Mouse (Mus musculus): ENCODE measurements around the gene Gm49510. TPM values are rescaled to one million over a fixed set of nuclear protein-coding genes. Genes with fewer than 3 reads are reported as not detected.

The Gm49510 gene
- total and polyA plus RNA-seq, 3 experiments, result 0.17 to 0.27 TPM; not detected in 1

DNA sequence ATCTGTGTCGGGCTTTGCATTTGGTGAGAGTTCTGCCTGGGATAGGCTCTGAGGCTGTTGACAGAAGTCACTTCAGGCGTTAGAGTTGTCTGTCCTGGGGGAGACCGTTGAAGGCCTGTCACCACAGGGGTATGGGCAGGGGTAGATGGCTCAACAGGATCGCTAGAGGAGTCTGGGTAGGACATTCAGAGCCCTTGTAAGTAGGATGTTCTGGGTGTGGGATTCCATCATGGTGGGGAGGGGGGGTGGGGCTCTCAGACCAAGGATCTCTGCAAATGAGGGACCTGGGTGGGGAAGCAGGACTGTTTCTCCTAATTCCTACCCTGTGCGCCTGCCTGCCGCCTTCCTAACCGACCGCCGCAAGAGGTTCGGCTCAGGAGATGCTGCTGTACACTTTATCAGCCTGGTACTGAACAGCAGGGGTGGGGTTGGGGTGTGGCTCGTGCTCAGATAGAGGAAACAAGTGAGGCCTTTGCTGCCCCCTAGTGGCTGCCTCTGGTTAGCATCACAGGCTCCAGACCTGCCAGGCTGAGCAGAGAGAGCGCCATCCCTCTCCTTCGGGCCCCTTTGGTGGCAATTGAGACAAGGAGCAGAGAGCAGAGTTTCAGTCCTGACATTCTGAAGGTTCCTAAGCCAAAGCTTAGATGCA, 47.8 kb upstream of the Gm49510 start (continued):
- TF ChIP-seq RCOR1 (IDR thresholded peaks at IDR 0.05; ENCODE audit: low read depth, low read length) (0 out of 2 replicates have a peak, but pooled peaks have one; percentile 46), KAT2A (conservative IDR thresholded peaks at IDR 0.05; ENCODE audit: low read depth, low read length) (no peak), USF1 (IDR thresholded peaks at IDR 0.05; ENCODE audit: low read depth, low read length) (no peak)

DNA sequence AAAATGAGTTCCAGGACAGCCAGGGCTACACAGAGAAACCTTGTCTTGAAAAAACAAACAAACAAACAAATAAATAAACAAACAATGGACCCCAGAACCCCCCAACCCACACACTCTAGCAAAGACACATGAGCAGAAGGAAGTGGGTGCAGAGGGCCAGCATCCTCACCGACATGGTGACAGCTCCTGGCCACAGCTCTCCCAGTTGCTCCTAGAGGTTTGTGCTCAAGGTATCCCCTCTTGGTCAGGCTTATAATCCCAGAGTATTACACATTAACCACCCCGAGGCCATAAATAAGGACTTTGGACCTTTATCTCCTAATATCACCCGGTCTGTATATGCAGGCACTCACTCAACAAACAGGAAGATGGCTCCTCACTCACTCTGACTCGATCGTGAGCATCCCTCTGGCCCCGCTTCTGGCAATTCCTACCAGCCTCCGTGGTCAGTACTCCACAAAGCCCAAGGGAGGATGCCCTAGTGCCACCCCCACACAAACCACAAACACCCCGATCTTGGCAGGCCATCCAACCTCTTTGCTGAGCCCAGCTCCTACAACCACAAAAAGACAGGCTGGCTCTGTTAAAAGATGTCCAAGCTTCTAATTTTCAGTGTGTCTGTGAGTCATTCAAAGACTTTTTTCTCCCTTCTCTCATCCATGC, 44.0 kb upstream of the Gm49510 start, which contains the start of gene Lgals2:
TSS of gene Lgals2 (minus strand) at position 227 of the 663 bp plus-strand sequence.
- Histone ChIP-seq H3K9ac (ENCODE audit: control insufficient read depth, low read depth, low read length, poor library complexity, severe bottlenecking) (no peak within 1 kb of the TSS), H3K4me3 (ENCODE audit: control insufficient read depth in 1 of 2, insufficient read depth in 1 of 2, low read depth in 2 of 2, low read length in 2 of 2) (no peak within 1 kb of the TSS), H3K4me1 (ENCODE audit: control insufficient read depth in 1 of 2, insufficient read depth in 2 of 2, low read length in 2 of 2) (peaks cover 5 to 11% of the 10 kb centered on the region in 2 experiments), H3K27ac (ENCODE audit: control insufficient read depth, low read depth, low read length) (no peak within 1 kb of the TSS), H3K36me3 (ENCODE audit: control insufficient read depth in 1 of 2, insufficient read depth in 2 of 2, low read length in 2 of 2) (peaks cover 0 to 5% of the 10 kb centered on the region in 2 experiments; a peak in 2 of 4 replicates), H3K79me2 (ENCODE audit: control insufficient read depth, insufficient read depth, low read length, poor library complexity) (no peaks in the 10 kb centered on the region), H3K9me3 (replicated peaks; ENCODE audit: insufficient read depth, low read length) (no peaks in the 10 kb centered on the region), H3K27me3 (ENCODE audit: control insufficient read depth in 1 of 2, insufficient read depth in 2 of 2, low read length in 2 of 2) (0 out of 4 replicates have a peak, but pooled peaks cover 0 to 2% of the 10 kb centered on the region in 2 experiments)
- DNase-seq (ENCODE audit: low read depth, low spot score), result no peak
- no peak for TF ChIP-seq EP300 (IDR thresholded peaks at IDR 0.05; ENCODE audit: low read depth in 1 of 2, low read length in 2 of 2)
- no peak for TF ChIP-seq MXI1 (IDR thresholded peaks at IDR 0.05; ENCODE audit: low read depth, low read length)
- no peak for TF ChIP-seq NRF1 (IDR thresholded peaks at IDR 0.05; ENCODE audit: insufficient read depth, low read depth, low read length, poor library complexity, severe bottlenecking)
- TF ChIP-seq MAFK (IDR thresholded peaks at IDR 0.05; ENCODE audit: borderline replicate concordance, low read depth, low read length), result no peak
- TF ChIP-seq MEF2A (IDR thresholded peaks at IDR 0.05; ENCODE audit: extremely low read depth, insufficient replicate concordance, low read depth, low read length, poor library complexity, severe bottlenecking), result no peak
- TF ChIP-seq SMC3 (IDR thresholded peaks at IDR 0.05; ENCODE audit: low read depth, low read length), result no peak
- TF ChIP-seq UBTF (IDR thresholded peaks at IDR 0.05; ENCODE audit: borderline replicate concordance, insufficient read depth, low read depth, low read length), result no peak
- TF ChIP-seq TCF12 (IDR thresholded peaks at IDR 0.05; ENCODE audit: low read depth, low read length), result no peak
- no peak for TF ChIP-seq MAX (IDR thresholded peaks at IDR 0.05; ENCODE audit: low read length)
- no peak for TF ChIP-seq CHD1 (IDR thresholded peaks at IDR 0.05; ENCODE audit: low read depth, low read length)

DNA sequence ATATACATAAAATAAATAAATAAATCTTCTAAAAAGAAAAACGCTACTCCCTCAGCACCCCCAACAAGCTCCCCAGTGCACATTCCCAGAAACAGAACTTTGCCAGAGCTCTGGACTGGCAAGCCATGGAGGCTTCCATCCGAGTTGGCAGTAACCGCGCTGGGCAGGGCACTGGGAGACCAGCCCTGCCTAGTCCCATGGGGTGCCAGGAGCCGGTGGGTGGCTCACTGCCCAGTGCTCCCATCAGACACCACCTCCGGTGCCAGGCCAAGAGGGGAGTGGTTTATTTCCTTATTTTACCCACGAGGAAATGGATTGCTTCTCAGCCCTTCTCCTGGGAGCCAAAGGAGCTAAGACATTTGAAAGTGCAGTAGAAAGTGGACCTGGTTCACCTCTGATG, 42.5 kb upstream of the Gm49510 start:
- Histone ChIP-seq H3K9ac (ENCODE audit: control insufficient read depth, low read depth, low read length, poor library complexity, severe bottlenecking) (no peak overlapping the region), H3K4me1 (ENCODE audit: control insufficient read depth in 1 of 2, insufficient read depth in 2 of 2, low read length in 2 of 2) (0 out of 4 replicates have a peak, but pooled peaks cover 0 to 2% of the 10 kb centered on the region in 2 experiments), H3K27me3 (ENCODE audit: control insufficient read depth in 1 of 2, insufficient read depth in 2 of 2, low read length in 2 of 2) (0 out of 4 replicates have a peak, but pooled peaks cover 0 to 2% of the 10 kb centered on the region in 2 experiments), H3K79me2 (ENCODE audit: control insufficient read depth, insufficient read depth, low read length, poor library complexity) (no peaks in the 10 kb centered on the region), H3K36me3 (ENCODE audit: control insufficient read depth in 1 of 2, insufficient read depth in 2 of 2, low read length in 2 of 2) (no peaks in the 10 kb centered on the region), H3K27ac (ENCODE audit: control insufficient read depth, low read depth, low read length) (no peak overlapping the region), H3K4me3 (ENCODE audit: control insufficient read depth in 1 of 2, insufficient read depth in 1 of 2, low read depth in 2 of 2, low read length in 2 of 2) (no peak overlapping the region), H3K9me3 (replicated peaks; ENCODE audit: insufficient read depth, low read length) (no peaks in the 10 kb centered on the region)
- no peak for DNase-seq (ENCODE audit: low read depth, low spot score)
- TF ChIP-seq CTCF (IDR thresholded peaks at IDR 0.05 in 2 of 3, conservative IDR thresholded peaks at IDR 0.05 in 1 of 3; ENCODE audit: control insufficient read depth in 1 of 3, insufficient read depth in 1 of 3, low read depth in 2 of 3, low read length in 3 of 3, poor library complexity in 1 of 3, severe bottlenecking in 1 of 3) (no peak), RAD21 (IDR thresholded peaks at IDR 0.05; ENCODE audit: low read depth, low read length) (no peak), ZC3H11A (IDR thresholded peaks at IDR 0.05; ENCODE audit: low read depth, low read length) (no peak), MAX (IDR thresholded peaks at IDR 0.05; ENCODE audit: low read length) (no peak), E2F4 (IDR thresholded peaks at IDR 0.05; ENCODE audit: borderline replicate concordance, low read depth, low read length) (no peak), MEF2A (IDR thresholded peaks at IDR 0.05; ENCODE audit: extremely low read depth, insufficient replicate concordance, low read depth, low read length, poor library complexity, severe bottlenecking) (no peak), BHLHE40 (IDR thresholded peaks at IDR 0.05; ENCODE audit: borderline replicate concordance, low read depth, low read length) (no peak), MAFK (IDR thresholded peaks at IDR 0.05; ENCODE audit: borderline replicate concordance, low read depth, low read length) (no peak), MYB (IDR thresholded peaks at IDR 0.05; ENCODE audit: low read depth, low read length) (no peak), HCFC1 (IDR thresholded peaks at IDR 0.05; ENCODE audit: low read depth, low read length) (no peak)

All from MEL (cell line).